Mouse (Mus musculus) G1E (cell line): ENCODE data around the gene Gm49450. TPM values are rescaled to one million over a fixed set of nuclear protein-coding genes. Genes with fewer than 3 reads are reported as not detected.

ENCODE experiments used
- ATAC-seq: 2 replicates; pipeline ENCODE4 v1.8.0; 2016; ENCODE audit warnings: mild to moderate bottlenecking; ENCODE audit not compliant: insufficient number of reproducible peaks, poor library complexity, low FRiP score, severe bottlenecking; ENCODE audit errors: extremely low read depth
- DNase-seq: peaks from one replicate; pipeline ENCODE4 v3.0.0; 2012; ENCODE audit warnings: low spot score
- H3K27me3 ChIP-seq: 2 replicates; pipeline ENCODE4 v1.6.1; 2012; ENCODE audit warnings: mild to moderate bottlenecking, low read length, inconsistent platforms; ENCODE audit not compliant: insufficient read depth
- H3K36me3 ChIP-seq: replicated peaks from 2 replicates; pipeline ENCODE3; 2012; ENCODE audit warnings: mild to moderate bottlenecking, inconsistent platforms
- H3K4me1 ChIP-seq: 2 replicates; pipeline ENCODE4 v1.6.1; 2012; ENCODE audit warnings: low read depth, low read length, inconsistent platforms, mixed read lengths; ENCODE audit not compliant: insufficient read depth
- H3K4me3 ChIP-seq: 2 replicates; pipeline ENCODE4 v1.5.1; 2012; ENCODE audit warnings: low read depth, mild to moderate bottlenecking, inconsistent platforms, low read length, moderate library complexity, mixed read lengths
- H3K9me3 ChIP-seq: replicated peaks from 2 replicates; pipeline ENCODE4 v1.6.1; 2012; ENCODE audit warnings: inconsistent platforms
- CTCF ChIP-seq: IDR thresholded peaks from 2 replicates; pipeline ENCODE4 v1.5.1; 2012; ENCODE audit warnings: low read depth, low read length, inconsistent platforms, mixed read lengths
- GATA1 ChIP-seq: IDR thresholded peaks from 2 replicates; pipeline ENCODE4 v1.6.1; 2012; ENCODE audit warnings: borderline replicate concordance, low read length, inconsistent platforms, mixed read lengths
- GATA2 ChIP-seq: IDR thresholded peaks from 2 replicates; pipeline ENCODE4 v1.6.1; 2012; ENCODE audit warnings: low read depth, low read length, inconsistent platforms, borderline replicate concordance
- POLR2AphosphoS5 ChIP-seq: IDR thresholded peaks from 2 replicates; pipeline ENCODE4 v1.6.1; 2012; ENCODE audit warnings: low read depth, low read length, inconsistent platforms; ENCODE audit not compliant: insufficient replicate concordance
- TAL1 ChIP-seq: conservative IDR thresholded peaks from 2 replicates; pipeline ENCODE4 v1.6.1; 2012; ENCODE audit warnings: low read depth, low read length, inconsistent platforms, mixed read lengths
- polyA plus RNA-seq: library from polyadenylated mRNA; stranded (reverse); fragments of >175 nt; gene quantifications from 2 replicates; pipeline ENCODE4 v1.2.3, GENCODE M21; 2012
- total RNA-seq, 2 experiments: library from RNA; stranded (forward) in 1 of 2; stranded (reverse) in 1 of 2; fragments of 200-1000 nt in 1 of 2; fragments of >200 nt in 1 of 2; fragmentation: Nextera tagmentation in 1 of 2; gene quantifications; 2 replicates each; pipeline ENCODE4 v1.2.3; 2014 to 2017

The Gm49450 gene
- not detected in 2 replicates for total RNA-seq (2014; fragmentation: Nextera tagmentation)
- not detected in 2 replicates for total RNA-seq (2017)
- polyA plus RNA-seq = not detected in 2 replicates

DNA sequence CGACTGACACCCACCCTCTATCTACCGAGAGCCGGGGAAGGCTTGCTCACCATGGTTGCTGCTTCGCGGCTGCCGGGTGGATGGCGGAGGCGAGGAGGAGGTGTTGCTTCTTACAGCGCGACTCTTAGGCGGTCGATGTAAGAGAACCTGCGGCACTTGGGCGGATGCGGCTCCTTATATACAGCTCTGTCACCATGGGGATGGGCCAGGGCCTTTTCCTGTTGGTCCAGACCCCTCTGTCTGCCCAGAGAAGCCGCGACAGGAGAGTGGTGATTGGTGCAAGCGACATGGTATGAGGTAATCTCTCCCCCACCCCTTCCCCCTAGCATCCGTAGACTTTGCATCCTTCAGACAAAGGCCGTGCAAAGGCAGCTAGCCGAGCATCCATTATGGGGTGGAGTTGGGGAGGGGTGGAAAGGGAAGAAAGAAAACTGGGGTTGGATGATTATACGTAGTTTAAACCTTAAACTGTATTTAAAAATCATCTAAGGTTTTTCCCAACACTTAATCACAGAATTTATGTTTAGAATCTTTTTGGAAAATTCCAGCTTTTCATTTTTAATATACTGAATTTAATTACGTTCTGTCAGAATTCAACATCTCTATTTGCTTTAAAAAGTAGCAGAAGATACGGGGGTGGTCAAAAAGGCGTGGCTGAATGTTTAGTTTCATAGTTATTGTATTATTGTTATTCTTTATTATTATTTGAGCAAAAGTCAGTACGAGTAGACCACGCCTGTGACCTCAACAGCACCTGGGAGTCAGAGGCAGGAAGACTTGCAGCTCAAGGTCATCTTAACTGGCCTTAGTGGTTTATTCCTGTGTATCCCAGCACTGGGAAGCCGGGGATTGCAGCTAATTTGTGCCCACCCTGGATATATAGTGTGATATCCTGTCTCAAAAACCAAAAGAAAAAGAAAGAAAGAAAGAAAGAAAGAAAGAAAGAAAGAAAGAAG is at the start of gene Gm49450, which contains the start of gene Tuba1a:
Gm49450 (minus strand) TSS at position 151 of the 956 bp plus-strand sequence.
Tuba1a (minus strand) TSS at position 303 of the 956 bp plus-strand sequence.
- no peak for TF ChIP-seq CTCF
- no peak for TF ChIP-seq POLR2AphosphoS5
- TF ChIP-seq GATA1 = no peak
- no peak for TF ChIP-seq TAL1
- TF ChIP-seq GATA2 = no peak
- Histone ChIP-seq H3K27me3 (peaks cover 18% of the 10 kb centered on the region), H3K4me3 (peak within 1 kb of the TSS; percentile 76), H3K4me1 (peaks cover 17% of the 10 kb centered on the region), H3K36me3 (no peaks in the 10 kb centered on the region), H3K9me3 (no peaks in the 10 kb centered on the region)
- peak; percentile 75 for ATAC-seq
- DNase-seq = peak; percentile 58

DNA sequence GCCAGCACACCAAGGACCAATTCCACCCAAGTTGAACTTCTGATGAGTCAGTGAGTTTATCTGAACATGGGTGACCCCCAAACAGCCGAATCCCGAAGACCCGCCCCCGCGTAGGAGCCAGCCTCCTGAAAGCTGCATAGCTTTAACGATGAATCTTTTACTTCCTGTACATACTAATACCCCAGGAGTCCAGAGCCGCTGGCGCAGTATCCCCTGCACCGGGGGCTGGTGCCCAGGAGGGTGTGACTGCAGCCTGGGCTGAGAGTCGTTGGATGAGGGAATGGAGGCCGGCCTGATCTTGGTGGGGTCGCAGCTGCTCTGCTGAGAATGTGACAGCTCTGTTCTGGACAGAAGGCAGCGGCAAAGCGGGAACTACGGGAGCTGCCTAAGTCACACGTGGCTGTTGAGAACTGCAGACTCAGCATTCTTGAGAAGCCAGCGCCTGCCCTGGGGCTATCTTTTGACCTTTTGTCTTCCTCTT is 48.1 kb upstream of the Gm49450 start:
- Histone ChIP-seq H3K9me3 (no peaks in the 10 kb centered on the region), H3K4me1 (peaks cover 10% of the 10 kb centered on the region), H3K36me3 (no peaks in the 10 kb centered on the region), H3K4me3 (no peak overlapping the region), H3K27me3 (peaks cover 30% of the 10 kb centered on the region)
- no peak for ATAC-seq
- TF ChIP-seq CTCF (no peak), TAL1 (no peak), GATA2 (no peak), GATA1 (no peak), POLR2AphosphoS5 (no peak)
- no peak for DNase-seq

DNA sequence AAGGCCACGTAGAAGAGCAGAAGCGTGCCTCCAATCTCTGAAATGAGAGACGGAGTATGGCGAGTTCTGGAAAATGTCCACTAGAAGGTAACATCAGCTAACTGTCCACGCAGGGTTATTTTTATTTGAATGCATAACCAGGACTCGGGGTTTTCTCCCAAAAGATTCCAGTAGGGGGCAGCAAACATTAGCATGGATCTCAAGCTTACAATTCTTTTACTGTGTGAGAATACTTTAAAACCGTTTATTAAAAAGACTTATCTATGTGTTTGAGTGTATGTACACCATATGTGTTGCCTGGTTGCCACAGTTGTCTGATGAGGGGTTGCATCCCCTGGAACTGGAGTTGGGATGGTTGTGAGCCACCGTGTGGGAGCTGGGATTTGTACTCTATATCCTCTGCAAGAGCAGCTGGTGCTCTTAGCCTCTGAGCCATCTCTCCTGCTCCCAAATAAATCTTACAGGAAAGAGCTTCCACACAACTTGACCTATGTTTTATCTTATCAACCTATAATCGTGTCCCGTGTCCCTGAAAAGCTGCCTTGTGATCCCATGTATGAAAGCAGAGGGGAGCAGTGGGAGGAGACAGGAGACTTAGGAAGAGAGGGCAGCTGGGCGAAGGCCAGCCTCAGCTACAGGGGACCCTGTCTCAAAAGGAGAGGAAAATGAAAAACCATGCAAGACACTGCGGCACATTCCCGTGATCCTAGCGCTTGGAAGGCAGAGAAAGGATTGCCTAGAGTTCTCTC is 47.4 kb upstream of the Gm49450 start:
- Histone ChIP-seq H3K36me3 (no peaks in the 10 kb centered on the region), H3K9me3 (no peaks in the 10 kb centered on the region), H3K27me3 (peaks cover 26% of the 10 kb centered on the region), H3K4me1 (peaks cover 10% of the 10 kb centered on the region), H3K4me3 (no peak overlapping the region)
- ATAC-seq = no peak
- DNase-seq = no peak
- TF ChIP-seq GATA1 (no peak), GATA2 (no peak), TAL1 (no peak), CTCF (no peak), POLR2AphosphoS5 (no peak)

DNA sequence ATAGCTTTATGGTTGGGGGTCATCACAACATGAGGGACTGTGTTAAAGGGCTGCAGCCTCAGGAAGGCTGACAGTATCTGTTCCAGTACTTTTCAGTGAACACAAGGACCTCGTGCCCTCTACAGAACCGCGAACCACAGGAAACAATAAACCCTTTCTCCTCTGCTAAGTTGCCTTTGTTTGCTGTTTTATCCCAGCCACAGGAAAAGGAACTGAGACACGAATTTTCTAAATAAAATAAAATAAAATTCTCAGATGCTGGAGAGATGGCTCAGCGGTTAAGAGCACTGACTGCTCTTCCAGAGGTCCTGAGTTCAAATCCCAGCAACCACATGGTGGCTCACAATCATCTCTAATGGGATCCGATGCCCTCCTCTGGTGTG is 45.4 kb upstream of the Gm49450 start:
- peaks cover 22% of the 10 kb centered on the region for H3K27me3 ChIP-seq
- TF ChIP-seq CTCF = no peak
- TF ChIP-seq POLR2AphosphoS5 = no peak
- TF ChIP-seq TAL1 = no peak
- TF ChIP-seq GATA2 = no peak
- no peak for TF ChIP-seq GATA1
- DNase-seq = no peak
- H3K36me3 ChIP-seq = no peaks in the 10 kb centered on the region
- no peak for ATAC-seq
- no peaks in the 10 kb centered on the region for H3K9me3 ChIP-seq
- no peak overlapping the region for H3K4me3 ChIP-seq
- peaks cover 15% of the 10 kb centered on the region for H3K4me1 ChIP-seq

DNA sequence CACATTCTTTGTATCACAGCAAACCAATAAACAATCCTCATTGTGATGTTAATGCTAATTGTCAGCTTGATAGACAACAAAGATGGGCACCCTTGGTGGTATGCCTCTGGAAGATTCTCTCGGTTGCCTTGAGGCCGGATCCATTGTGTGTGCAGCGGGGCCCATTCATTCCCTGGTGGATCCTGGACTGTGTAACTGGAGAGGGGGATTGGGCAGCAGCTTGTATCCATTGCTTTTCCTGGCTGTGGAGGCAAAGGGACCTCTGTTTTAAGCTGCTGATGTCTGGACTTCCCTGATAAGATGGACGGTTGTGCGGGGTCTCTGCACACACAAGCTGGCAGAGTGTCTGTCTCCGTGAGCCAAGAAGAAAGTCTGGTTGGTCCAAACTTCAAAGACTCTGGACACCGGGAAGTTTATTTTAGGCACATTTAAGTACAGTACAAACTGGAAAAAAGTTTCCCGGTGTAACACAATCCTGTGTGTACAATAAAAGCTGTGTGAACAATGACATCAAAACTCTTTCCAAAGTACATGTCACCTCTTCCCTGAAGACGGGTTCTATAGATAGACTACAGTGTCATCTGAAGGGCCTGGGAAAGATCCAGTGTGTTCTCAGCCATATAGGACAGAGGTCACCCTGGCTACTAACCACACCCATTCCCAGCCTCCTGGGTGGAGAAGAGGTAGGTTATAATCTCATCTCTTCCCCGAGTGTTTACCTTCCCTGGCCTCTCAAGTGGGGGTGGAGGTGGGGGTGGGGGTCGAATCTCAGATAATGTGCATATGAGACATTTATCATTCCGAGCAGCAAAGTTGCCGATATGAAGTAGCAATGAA is 44.8 kb upstream of the Gm49450 start:
- Histone ChIP-seq H3K27me3 (peaks cover 22% of the 10 kb centered on the region), H3K4me1 (peaks cover 18% of the 10 kb centered on the region), H3K4me3 (no peak overlapping the region), H3K36me3 (no peaks in the 10 kb centered on the region), H3K9me3 (no peaks in the 10 kb centered on the region)
- DNase-seq (no peak), ATAC-seq (no peak)
- no peak for TF ChIP-seq GATA1
- TF ChIP-seq CTCF = no peak
- no peak for TF ChIP-seq GATA2
- no peak for TF ChIP-seq TAL1
- TF ChIP-seq POLR2AphosphoS5 = no peak

DNA sequence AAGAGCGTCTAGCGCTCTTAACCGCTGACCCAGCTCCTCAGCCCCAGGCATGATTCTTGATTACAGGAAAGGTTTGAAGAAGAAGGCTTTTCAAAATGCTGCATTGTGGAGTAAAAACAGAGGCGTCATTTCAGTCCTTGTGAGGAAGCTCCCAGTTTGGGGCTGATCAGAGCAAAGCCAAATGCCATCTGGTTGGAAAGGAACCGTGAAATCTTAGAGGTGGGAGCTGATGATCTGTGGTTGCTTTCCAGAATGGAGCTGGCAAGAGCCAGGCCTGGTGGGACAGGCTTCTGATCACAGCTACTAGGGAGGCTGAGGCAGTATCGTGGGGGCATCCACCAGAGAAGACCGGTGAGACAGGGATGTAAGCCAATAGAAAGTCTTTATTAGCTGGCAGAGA is 43.5 kb upstream of the Gm49450 start:
- H3K9me3 ChIP-seq = no peaks in the 10 kb centered on the region
- TF ChIP-seq TAL1 = no peak
- no peak for TF ChIP-seq GATA2
- TF ChIP-seq GATA1 = no peak
- no peak for TF ChIP-seq POLR2AphosphoS5
- TF ChIP-seq CTCF = no peak
- peaks cover 30% of the 10 kb centered on the region for H3K4me1 ChIP-seq
- H3K4me3 ChIP-seq = no peak overlapping the region
- DNase-seq (no peak), ATAC-seq (no peak)
- no peaks in the 10 kb centered on the region for H3K36me3 ChIP-seq
- H3K27me3 ChIP-seq = peaks cover 10% of the 10 kb centered on the region
